Mouse (Mus musculus): ENCODE measurements around the gene Zdhhc5.

Gene Zdhhc5

GRCm38 (mm10) chr2:84734919-84735318, 19.9 kb upstream of the Zdhhc5 start:
- in situ Hi-C loops (cut with MboI, MseI): no loop called here

GRCm38 (mm10) chr2:84734351-84734864, 19.4 kb upstream of the Zdhhc5 start:
- in situ Hi-C loops (cut with MboI, MseI): no loop called here

GRCm38 (mm10) chr2:84733579-84734300, 18.8 kb upstream of the Zdhhc5 start, which contains the start of gene Ypel4:
Ypel4 (plus strand) TSS chr2:84734058.
- in situ Hi-C loops (cut with MboI, MseI): no loop called here

GRCm38 (mm10) chr2:84732394-84732793, 17.4 kb upstream of the Zdhhc5 start:
- in situ Hi-C loops (cut with MboI, MseI): no loop called here

GRCm38 (mm10) chr2:84731206-84731605, 16.2 kb upstream of the Zdhhc5 start:
- in situ Hi-C loops (cut with MboI, MseI): no loop called here

- in situ Hi-C loops (cut with MboI, MseI): loop anchor here (5.0 kb wide), 1 partner anchor 314 kb away; no protein-coding TSS in a partner anchor
Observed at GRCm38 (mm10) chr2:84728191-84728590, 13.2 kb upstream of the Zdhhc5 start.

- in situ Hi-C loops (cut with MboI, MseI): loop anchor here (5.0 kb wide), 1 partner anchor 315 kb away; no protein-coding TSS in a partner anchor
Observed at GRCm38 (mm10) chr2:84727172-84727858, 12.3 kb upstream of the Zdhhc5 start, which contains the start of gene Clp1. Clp1 (minus strand) TSS chr2:84727350.

GRCm38 (mm10) chr2:84726716-84727115, 11.7 kb upstream of the Zdhhc5 start:
- in situ Hi-C loops (cut with MboI, MseI): loop anchor here (5.0 kb wide), 1 partner anchor 316 kb away; no protein-coding TSS in a partner anchor

- in situ Hi-C loops (cut with MboI, MseI): loop anchor here (5.0 kb wide), 1 partner anchor 317 kb away; no protein-coding TSS in a partner anchor
Observed at GRCm38 (mm10) chr2:84725770-84726169, 10.8 kb upstream of the Zdhhc5 start.

GRCm38 (mm10) chr2:84723856-84724255, 8.9 kb upstream of the Zdhhc5 start:
- in situ Hi-C loops (cut with MboI, MseI): no loop called here

- in situ Hi-C loops (cut with MboI, MseI): no loop called here
Observed at GRCm38 (mm10) chr2:84721182-84721581, 6.2 kb upstream of the Zdhhc5 start.

GRCm38 (mm10) chr2:84720718-84721117, 5.7 kb upstream of the Zdhhc5 start:
- in situ Hi-C loops (cut with MboI, MseI): no loop called here

- in situ Hi-C loops (cut with MboI, MseI): no loop called here
Observed at GRCm38 (mm10) chr2:84717357-84717756, 2.4 kb upstream of the Zdhhc5 start.

- in situ Hi-C loops (cut with MboI, MseI): no loop called here
Observed at GRCm38 (mm10) chr2:84716423-84717355, 1.7 kb upstream of the Zdhhc5 start.

GRCm38 (mm10) chr2:84715562-84716361, 782 bp upstream of the Zdhhc5 start:
- in situ Hi-C loops (cut with MboI, MseI): no loop called here

GRCm38 (mm10) chr2:84714422-84714810, 564 bp downstream of the Zdhhc5 start:
- in situ Hi-C loops (cut with MboI, MseI): loop anchor here (5.0 kb wide), 1 partner anchor 37 kb away; the partner anchor contains the start of genes Gm28635, Med19 and Tmx2

- in situ Hi-C loops (cut with MboI, MseI): loop anchor here (5.0 kb wide), 1 partner anchor 35 kb away; the partner anchor contains the start of genes Gm28635, Med19 and Tmx2
Observed at GRCm38 (mm10) chr2:84711898-84712297, 3.1 kb downstream of the Zdhhc5 start.

GRCm38 (mm10) chr2:84707523-84707922, 7.5 kb downstream of the Zdhhc5 start:
- in situ Hi-C loops (cut with MboI, MseI): no loop called here

- in situ Hi-C loops (cut with MboI, MseI): no loop called here
Observed at GRCm38 (mm10) chr2:84705295-84705694, 9.7 kb downstream of the Zdhhc5 start.

GRCm38 (mm10) chr2:84704329-84704728, 10.7 kb downstream of the Zdhhc5 start:
- in situ Hi-C loops (cut with MboI, MseI): no loop called here
